Mouse (Mus musculus) cerebellum, adult 18-20 months (tissue): ENCODE data around the gene Nlgn3.
"Not testable (repeated sequence)": the region's sequence is repeated elsewhere in the genome, so short reads cannot be mapped to it uniquely, and the experiment has no call there.

Source experiments
- DNase-seq, 2 experiments: peaks; one replicate each; pipeline ENCODE4 v3.0.0; 2021

Gene Nlgn3

GRCm38 (mm10) chrX:101300427-101301030, 1.6 kb downstream of the Nlgn3 start:
- DNase-seq = peak in 1 of 2 experiments; percentile 33

GRCm38 (mm10) chrX:101301654-101302053, 2.7 kb downstream of the Nlgn3 start:
- DNase-seq = peak; percentile 44 to 48

- peak; percentile 43 to 53 for DNase-seq
These were observed 5.7 kb downstream of the Nlgn3 start for GRCm38 (mm10) chrX:101304646-101305045.

GRCm38 (mm10) chrX:101309299-101309698, 10.3 kb downstream of the Nlgn3 start:
- DNase-seq = no peak

GRCm38 (mm10) chrX:101313625-101314359, 14.8 kb downstream of the Nlgn3 start:
- peak; percentile 29 to 36 for DNase-seq

- DNase-seq = no peak
These were observed 20.8 kb downstream of the Nlgn3 start for GRCm38 (mm10) chrX:101319775-101320174.

GRCm38 (mm10) chrX:101325989-101326899, 27.3 kb downstream of the Nlgn3 start:
- no peak for DNase-seq

GRCm38 (mm10) chrX:101329372-101330028, 30.5 kb downstream of the Nlgn3 start:
- DNase-seq = peak; percentile 68 to 75

- DNase-seq = no peak
These were observed 33.0 kb downstream of the Nlgn3 start for GRCm38 (mm10) chrX:101332031-101332374.

GRCm38 (mm10) chrX:101332375-101333211, 33.6 kb downstream of the Nlgn3 start:
- DNase-seq = peak; percentile 83 to 88

- peak in 1 of 2 experiments; percentile 17 for DNase-seq
These were observed 35.6 kb downstream of the Nlgn3 start for GRCm38 (mm10) chrX:101334606-101335005.

GRCm38 (mm10) chrX:101338666-101339065, 39.7 kb downstream of the Nlgn3 start:
- no peak for DNase-seq

GRCm38 (mm10) chrX:101342837-101343236, 43.9 kb downstream of the Nlgn3 start:
- not testable (repeated sequence) for DNase-seq

- DNase-seq = no peak
These were observed 46.5 kb downstream of the Nlgn3 start for GRCm38 (mm10) chrX:101345456-101345855.

- no peak for DNase-seq
These were observed 47.5 kb downstream of the Nlgn3 start for GRCm38 (mm10) chrX:101346475-101346874.

- DNase-seq = no peak
These were observed 52.2 kb downstream of the Nlgn3 start for GRCm38 (mm10) chrX:101351188-101351587.

- DNase-seq = not testable (repeated sequence)
These were observed 59.9 kb downstream of the Nlgn3 start for GRCm38 (mm10) chrX:101358902-101359301.

GRCm38 (mm10) chrX:101369001-101369400, 70.0 kb downstream of the Nlgn3 start:
- DNase-seq = no peak

GRCm38 (mm10) chrX:101370573-101370972, 71.6 kb downstream of the Nlgn3 start:
- DNase-seq = no peak

GRCm38 (mm10) chrX:101372946-101373345, 74.0 kb downstream of the Nlgn3 start:
- no peak for DNase-seq
